Mouse (Mus musculus) ES-E14 (cell line): ENCODE measurements at regions not wholly inside any gene's neighbourhood (a gene's known extent, or its start where the extent isn't known, plus 50 kb on each side); places are given as distances from the start of the nearest gene placed in this dataset.

Source experiments
- DNase-seq: peaks from one replicate; pipeline ENCODE4 v3.0.0-alpha.2; 2013; ENCODE audit warnings: low read depth, low spot score
- H3K27ac ChIP-seq: 2 replicates; pipeline ENCODE4 v1.5.1; 2012; ENCODE audit warnings: low read depth, mild to moderate bottlenecking, low read length, moderate library complexity, mixed read lengths; ENCODE audit not compliant: poor library complexity, insufficient read depth, severe bottlenecking
- H3K36me3 ChIP-seq: 2 replicates; pipeline ENCODE4 v1.6.1; 2012; ENCODE audit warnings: mild to moderate bottlenecking, low read length, moderate library complexity, mixed read lengths; ENCODE audit not compliant: control insufficient read depth, poor library complexity, insufficient read depth, severe bottlenecking
- H3K4me1 ChIP-seq, 2 experiments: fragments of 150-350 bp in 1 of 2; sonication (generic) in 1 of 2; 2 replicates each; pipeline ENCODE4 v1.6.1; 2012; ENCODE audit warnings: low read length in 2 of 2, mild to moderate bottlenecking in 1 of 2, mixed read lengths in 1 of 2; ENCODE audit not compliant: control insufficient read depth in 2 of 2, insufficient read depth in 2 of 2, poor library complexity in 1 of 2
- H3K4me3 ChIP-seq, 2 experiments: fragments of 150-350 bp in 1 of 2; sonication (generic) in 1 of 2; 2 replicates each; pipeline ENCODE4 v1.5.1; 2012; ENCODE audit warnings: low read length in 2 of 2, low read depth in 1 of 2, mild to moderate bottlenecking in 1 of 2, mixed read lengths in 1 of 2; ENCODE audit not compliant: insufficient read depth in 1 of 2, poor library complexity in 1 of 2, severe bottlenecking in 1 of 2
- H3K9ac ChIP-seq: 2 replicates; pipeline ENCODE4 v1.6.1; 2012; ENCODE audit warnings: low read depth, mild to moderate bottlenecking, low read length, mixed read lengths; ENCODE audit not compliant: poor library complexity, insufficient read depth, severe bottlenecking
- H3K9me3 ChIP-seq: fragments of 150-350 bp; sonication (generic); 2 replicates; pipeline ENCODE4 v1.6.1; 2012; ENCODE audit warnings: low read depth, mild to moderate bottlenecking, low read length; ENCODE audit not compliant: control insufficient read depth, insufficient read depth
- CHD2 ChIP-seq: IDR thresholded peaks from 2 replicates; pipeline ENCODE4 v1.6.1; 2014; ENCODE audit warnings: mild to moderate bottlenecking, low read depth, low read length, inconsistent platforms
- HCFC1 ChIP-seq: IDR thresholded peaks from 2 replicates; pipeline ENCODE4 v1.6.1; 2012; ENCODE audit warnings: low read length, inconsistent platforms, borderline replicate concordance; ENCODE audit not compliant: insufficient read depth
- MAFK ChIP-seq: IDR thresholded peaks from 2 replicates; pipeline ENCODE4 v1.6.1; 2014; ENCODE audit warnings: mild to moderate bottlenecking, low read depth, low read length, inconsistent platforms; ENCODE audit not compliant: insufficient read depth
- ZC3H11A ChIP-seq: IDR thresholded peaks from 2 replicates; pipeline ENCODE4 v1.6.1; 2012; ENCODE audit warnings: low read depth, mild to moderate bottlenecking, inconsistent platforms, low read length, borderline replicate concordance
- ZNF384 ChIP-seq: IDR thresholded peaks from 2 replicates; pipeline ENCODE4 v1.6.1; 2012; ENCODE audit warnings: low read depth, low read length, inconsistent platforms
- in situ Hi-C, 2 experiments: fragments of 600-800 bp; cut with MboI; formaldehyde crosslinking; loops; one replicate each; pipeline ENCODE4 v1.15.1; 2025; ENCODE audit warnings: low sequenced_read_pairs in 2 of 2, inconsistent platforms in 1 of 2; ENCODE audit not compliant: unreplicated experiment in 2 of 2

- H3K9ac ChIP-seq, result no peak overlapping the region
- no peak overlapping the region for H3K27ac ChIP-seq
- H3K4me1 ChIP-seq, result peaks cover 0 to 1% of the 10 kb centered on the region in 2 experiments; a peak in 1 of 4 replicates
- in situ Hi-C loops, result no loop called here
- H3K4me3 ChIP-seq, result no peak overlapping the region
- no peaks in the 10 kb centered on the region for H3K36me3 ChIP-seq
- DNase-seq, result no peak
- no peaks in the 10 kb centered on the region for H3K9me3 ChIP-seq
- TF ChIP-seq ZC3H11A, result no peak
- no peak for TF ChIP-seq CHD2
- TF ChIP-seq MAFK, result no peak
- no peak for TF ChIP-seq HCFC1
- no peak for TF ChIP-seq ZNF384
Measured at GRCm38 (mm10) chr10:44864191-44864747, 202.7 kb upstream of the Prep start.

GRCm38 (mm10) chr10:44862360-44862674 lies 204.7 kb upstream of the Prep start:
- in situ Hi-C loops, result no loop called here
- DNase-seq, result no peak

GRCm38 (mm10) chr10:44861671-44862359 lies 205.2 kb upstream of the Prep start:
- H3K36me3 ChIP-seq, result no peaks in the 10 kb centered on the region
- TF ChIP-seq ZC3H11A (no peak), HCFC1 (no peak), ZNF384 (no peak), MAFK (no peak), CHD2 (no peak)
- H3K27ac ChIP-seq, result no peak overlapping the region
- in situ Hi-C loops, result no loop called here
- no peak for DNase-seq
- no peak overlapping the region for H3K4me3 ChIP-seq
- no peaks in the 10 kb centered on the region for H3K9me3 ChIP-seq
- H3K4me1 ChIP-seq, result peaks cover 0 to 1% of the 10 kb centered on the region in 2 experiments; a peak in 1 of 4 replicates
- H3K9ac ChIP-seq, result no peak overlapping the region

More at GRCm38 (mm10) chr10:44862360-44862674, 204.7 kb upstream of the Prep start:
- H3K4me1 ChIP-seq, result peaks cover 0 to 1% of the 10 kb centered on the region in 2 experiments; a peak in 1 of 4 replicates
- H3K9ac ChIP-seq, result no peak overlapping the region
- no peak overlapping the region for H3K4me3 ChIP-seq
- no peaks in the 10 kb centered on the region for H3K9me3 ChIP-seq
- H3K36me3 ChIP-seq, result no peaks in the 10 kb centered on the region
- H3K27ac ChIP-seq, result no peak overlapping the region
- TF ChIP-seq ZNF384 (no peak), MAFK (no peak), CHD2 (no peak), HCFC1 (no peak), ZC3H11A (no peak)

GRCm38 (mm10) chr10:44857444-44857843 lies 209.6 kb upstream of the Prep start:
- H3K36me3 ChIP-seq, result no peaks in the 10 kb centered on the region
- H3K4me3 ChIP-seq, result no peak overlapping the region
- peaks cover 0 to 1% of the 10 kb centered on the region in 2 experiments; a peak in 1 of 4 replicates for H3K4me1 ChIP-seq
- no peak for DNase-seq
- no peak overlapping the region for H3K27ac ChIP-seq
- no peak overlapping the region for H3K9ac ChIP-seq
- TF ChIP-seq CHD2 (no peak), ZNF384 (no peak), ZC3H11A (no peak)
- in situ Hi-C loops, result no loop called here
- H3K9me3 ChIP-seq, result no peaks in the 10 kb centered on the region
